Mouse (Mus musculus): ENCODE data around the gene 9130230L23Rik. TPM values are rescaled to one million over a fixed set of nuclear protein-coding genes. Genes with fewer than 3 reads are reported as not detected.

9130230L23Rik gene
- polyA plus RNA-seq, 1 experiment from 2014 or later: 0.56 TPM

DNA sequence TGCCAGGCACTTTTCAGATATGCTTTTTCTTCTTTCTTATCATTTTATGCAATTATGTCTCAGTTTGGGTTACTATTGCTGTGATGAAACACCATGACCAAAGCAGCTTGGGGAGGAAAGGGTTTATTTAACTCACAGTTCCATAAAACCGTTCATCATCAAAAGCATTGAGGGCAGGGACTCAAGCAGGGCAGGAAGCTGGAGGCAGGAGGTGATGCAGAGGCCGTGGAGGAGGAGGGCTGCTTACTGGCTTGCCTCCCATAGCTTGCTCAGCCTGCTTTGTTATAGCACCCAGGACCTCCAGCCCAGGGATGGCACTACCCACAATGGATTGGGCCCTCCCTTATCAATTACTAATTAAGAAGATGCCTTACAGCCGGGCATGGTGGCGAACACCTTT is 62.9 kb downstream of the 9130230L23Rik start:
- H3K27ac ChIP-seq (ENCODE audit: low read length): no peak overlapping the region
- H3K4me2 ChIP-seq (replicated peaks; ENCODE audit: low read depth, low read length): no peak overlapping the region
- H3K4me3 ChIP-seq (ENCODE audit: low read length): no peak overlapping the region
- H3K9ac ChIP-seq (replicated peaks; ENCODE audit: low read length): no peak overlapping the region
- no peaks in the 10 kb centered on the region for H3K4me1 ChIP-seq (ENCODE audit: insufficient read depth, low read length)
- H3K36me3 ChIP-seq (ENCODE audit: insufficient read depth, low read length): no peaks in the 10 kb centered on the region
- WGBS: 48% methylated on average over 4 of the region's 4 CpGs
- no peaks in the 10 kb centered on the region for H3K27me3 ChIP-seq (ENCODE audit: insufficient read depth, low read length)
- H3K9me3 ChIP-seq (ENCODE audit: low read length): peaks cover 7% of the 10 kb centered on the region; the same call in 1 of the 2 replicates
- ATAC-seq (ENCODE audit: low FRiP score, low TSS enrichment): no peak

DNA sequence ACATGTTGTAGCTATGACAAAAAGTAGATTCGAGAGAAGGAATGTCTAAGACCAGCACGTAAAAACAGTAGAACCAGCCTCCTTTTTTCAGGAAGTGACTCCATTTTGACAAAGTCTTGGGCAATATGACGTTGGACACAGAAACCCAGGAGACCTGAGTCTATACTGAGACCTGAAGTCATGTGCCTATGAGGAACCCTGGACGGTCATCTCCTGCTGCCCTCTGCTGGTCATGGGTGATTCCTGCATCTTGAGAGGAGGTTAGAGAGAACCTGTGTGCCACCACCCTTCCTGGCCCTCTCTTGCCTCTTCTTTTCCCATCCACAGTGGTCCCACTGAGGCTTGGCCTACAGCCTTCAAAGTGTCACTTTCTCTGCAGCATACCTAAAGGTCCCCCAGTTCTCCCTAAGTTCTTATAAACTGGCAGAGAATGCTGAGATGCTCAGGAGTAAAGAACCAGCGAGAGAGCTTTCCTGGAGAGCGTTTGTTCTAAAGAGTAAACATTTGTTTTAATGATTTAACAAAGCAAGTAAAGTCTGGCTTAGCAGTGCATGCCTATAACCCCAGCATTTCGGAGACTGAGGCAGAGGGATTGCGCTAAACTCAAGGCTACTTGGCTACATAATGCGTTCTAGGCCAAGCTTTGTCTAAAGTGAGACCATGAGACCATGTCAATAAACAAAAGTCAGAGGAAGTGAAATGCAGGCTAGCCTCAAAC is 65.9 kb downstream of the 9130230L23Rik start:
- Histone ChIP-seq H3K4me1 (ENCODE audit: insufficient read depth, low read length) (no peaks in the 10 kb centered on the region), H3K4me3 (ENCODE audit: low read length) (no peak overlapping the region), H3K27me3 (ENCODE audit: insufficient read depth, low read length) (no peaks in the 10 kb centered on the region), H3K36me3 (ENCODE audit: insufficient read depth, low read length) (no peaks in the 10 kb centered on the region), H3K9me3 (ENCODE audit: low read length) (no peaks in the 10 kb centered on the region), H3K9ac (replicated peaks; ENCODE audit: low read length) (no peak overlapping the region), H3K27ac (ENCODE audit: low read length) (no peak overlapping the region), H3K4me2 (replicated peaks; ENCODE audit: low read depth, low read length) (no peak overlapping the region)
- ATAC-seq (ENCODE audit: low FRiP score, low TSS enrichment): peak; percentile 89
- WGBS: 63% methylated on average over 9 of the region's 9 CpGs

DNA sequence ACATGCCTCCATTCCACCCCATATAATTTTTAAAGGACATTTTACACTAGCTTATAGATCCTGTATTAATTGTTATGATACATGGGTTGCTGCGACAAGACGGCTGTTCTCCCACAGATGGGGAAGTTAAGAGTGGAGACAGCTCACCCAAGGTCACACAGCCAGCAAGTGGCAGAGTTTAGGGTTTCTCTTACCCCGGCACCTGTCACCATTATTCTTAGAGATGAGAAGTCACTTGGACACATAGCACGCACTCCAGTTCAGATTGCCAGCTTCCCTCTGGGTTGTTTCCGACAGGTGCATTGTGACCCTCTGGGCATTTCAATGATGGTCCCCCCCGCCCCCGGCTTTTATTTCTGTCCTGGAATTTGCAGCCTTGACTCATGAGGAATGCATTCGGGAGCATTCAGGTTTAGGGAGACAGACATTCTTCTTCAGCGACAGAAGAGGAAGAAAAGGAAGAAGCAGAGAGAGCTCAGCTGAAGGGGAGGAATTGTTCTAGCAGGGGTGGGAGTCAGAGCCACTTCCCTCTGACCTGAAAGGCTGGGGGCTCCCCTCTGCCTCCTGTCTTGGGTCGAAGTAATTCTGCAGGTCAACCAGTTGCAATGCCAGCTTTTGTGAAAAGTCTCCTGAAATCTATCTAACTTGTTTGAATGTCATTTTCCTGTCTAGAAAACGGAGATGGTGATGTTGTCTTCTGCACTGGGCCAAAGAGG is 66.9 kb downstream of the 9130230L23Rik start:
- ATAC-seq (ENCODE audit: low FRiP score, low TSS enrichment): no peak
- Histone ChIP-seq H3K9me3 (ENCODE audit: low read length) (no peaks in the 10 kb centered on the region), H3K4me3 (ENCODE audit: low read length) (no peak overlapping the region), H3K27ac (ENCODE audit: low read length) (no peak overlapping the region), H3K27me3 (ENCODE audit: insufficient read depth, low read length) (no peaks in the 10 kb centered on the region), H3K4me1 (ENCODE audit: insufficient read depth, low read length) (no peaks in the 10 kb centered on the region), H3K36me3 (ENCODE audit: insufficient read depth, low read length) (no peaks in the 10 kb centered on the region), H3K4me2 (replicated peaks; ENCODE audit: low read depth, low read length) (no peak overlapping the region), H3K9ac (replicated peaks; ENCODE audit: low read length) (no peak overlapping the region)
- WGBS: 45% methylated on average over 11 of the region's 11 CpGs

DNA sequence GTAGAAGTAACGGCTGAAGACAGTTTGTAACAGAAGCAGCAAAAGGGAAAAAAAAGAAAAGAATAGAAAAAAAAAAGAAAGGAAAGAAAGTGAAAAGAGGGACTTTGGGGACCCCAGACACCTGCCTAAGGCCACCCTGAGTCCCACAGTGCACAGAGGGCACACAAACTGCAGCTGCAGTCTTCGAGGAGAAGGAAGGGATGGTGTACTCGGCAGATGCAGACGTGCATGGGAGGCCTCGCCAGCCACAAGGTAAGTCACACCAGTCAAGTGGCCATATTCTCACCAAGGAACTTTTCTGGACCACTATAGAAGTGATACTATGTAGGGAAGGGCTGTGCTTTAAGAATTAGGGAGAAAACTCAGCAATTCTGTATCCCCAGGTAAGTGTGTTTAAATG is 69.3 kb downstream of the 9130230L23Rik start, which contains the start of gene Chrna9:
TSS of gene Chrna9 (plus strand) at position 139 of the 400 bp plus-strand sequence.
- Histone ChIP-seq H3K27ac (ENCODE audit: low read length) (no peak within 1 kb of the TSS), H3K4me1 (ENCODE audit: insufficient read depth, low read length) (no peaks in the 10 kb centered on the region), H3K4me3 (ENCODE audit: low read length) (no peak within 1 kb of the TSS), H3K27me3 (ENCODE audit: insufficient read depth, low read length) (no peaks in the 10 kb centered on the region), H3K36me3 (ENCODE audit: insufficient read depth, low read length) (no peaks in the 10 kb centered on the region), H3K4me2 (replicated peaks; ENCODE audit: low read depth, low read length) (no peak within 1 kb of the TSS), H3K9me3 (ENCODE audit: low read length) (no peaks in the 10 kb centered on the region), H3K9ac (replicated peaks; ENCODE audit: low read length) (no peak within 1 kb of the TSS)
- no peak for ATAC-seq (ENCODE audit: low FRiP score, low TSS enrichment)
- 83% methylated on average over 5 of the region's 5 CpGs for WGBS

DNA sequence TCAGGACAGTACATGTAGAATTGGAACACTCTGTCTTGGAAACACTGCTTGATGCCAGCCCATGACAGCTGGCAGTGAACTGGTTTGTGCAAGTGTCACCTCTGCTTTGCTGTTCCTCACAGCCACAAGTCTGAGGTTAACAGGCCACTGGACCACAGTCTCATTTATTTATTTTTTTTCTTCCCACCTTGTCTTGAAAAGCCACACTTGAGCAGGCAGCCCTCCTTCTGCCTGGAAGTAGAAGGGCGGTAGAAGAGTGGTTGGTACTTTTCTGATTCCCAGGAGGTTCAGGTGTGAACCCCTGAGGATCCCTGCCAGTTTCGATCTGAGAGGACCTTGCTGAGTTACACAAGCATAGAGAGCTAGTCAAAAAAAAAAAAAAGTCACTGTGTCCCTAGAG is 70.3 kb downstream of the 9130230L23Rik start:
- no peak for ATAC-seq (ENCODE audit: low FRiP score, low TSS enrichment)
- Histone ChIP-seq H3K27ac (ENCODE audit: low read length) (no peak overlapping the region), H3K4me3 (ENCODE audit: low read length) (no peak overlapping the region), H3K27me3 (ENCODE audit: insufficient read depth, low read length) (no peaks in the 10 kb centered on the region), H3K9me3 (ENCODE audit: low read length) (no peaks in the 10 kb centered on the region), H3K4me1 (ENCODE audit: insufficient read depth, low read length) (no peaks in the 10 kb centered on the region), H3K4me2 (replicated peaks; ENCODE audit: low read depth, low read length) (no peak overlapping the region), H3K9ac (replicated peaks; ENCODE audit: low read length) (no peak overlapping the region), H3K36me3 (ENCODE audit: insufficient read depth, low read length) (no peaks in the 10 kb centered on the region)
- 79% methylated on average over 2 of the region's 2 CpGs for WGBS

DNA sequence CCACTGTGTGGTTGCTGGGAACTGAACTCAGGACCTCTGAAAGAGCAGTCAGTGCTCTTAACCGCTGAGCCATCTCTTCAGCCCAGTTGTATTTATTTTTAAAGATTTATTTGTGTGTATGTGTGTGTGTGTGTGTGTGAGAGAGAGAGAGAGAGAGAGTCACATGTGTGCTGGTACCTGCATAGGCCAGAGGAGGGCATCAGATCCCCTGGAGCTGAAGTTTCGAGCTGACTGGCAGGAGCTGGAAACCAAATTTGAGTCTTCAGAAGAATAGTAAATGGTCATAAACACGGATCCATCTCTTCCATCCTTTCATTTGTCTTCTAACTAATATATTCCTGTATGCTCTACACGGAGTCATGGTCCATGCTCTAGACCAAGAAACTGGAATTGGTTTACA is 70.8 kb downstream of the 9130230L23Rik start:
- Histone ChIP-seq H3K27me3 (ENCODE audit: insufficient read depth, low read length) (no peaks in the 10 kb centered on the region), H3K9me3 (ENCODE audit: low read length) (no peaks in the 10 kb centered on the region), H3K27ac (ENCODE audit: low read length) (no peak overlapping the region), H3K9ac (replicated peaks; ENCODE audit: low read length) (no peak overlapping the region), H3K36me3 (ENCODE audit: insufficient read depth, low read length) (no peaks in the 10 kb centered on the region), H3K4me2 (replicated peaks; ENCODE audit: low read depth, low read length) (no peak overlapping the region), H3K4me3 (ENCODE audit: low read length) (no peak overlapping the region), H3K4me1 (ENCODE audit: insufficient read depth, low read length) (no peaks in the 10 kb centered on the region)
- 93% methylated on average over 4 of the region's 4 CpGs for WGBS
- ATAC-seq (ENCODE audit: low FRiP score, low TSS enrichment): no peak

DNA sequence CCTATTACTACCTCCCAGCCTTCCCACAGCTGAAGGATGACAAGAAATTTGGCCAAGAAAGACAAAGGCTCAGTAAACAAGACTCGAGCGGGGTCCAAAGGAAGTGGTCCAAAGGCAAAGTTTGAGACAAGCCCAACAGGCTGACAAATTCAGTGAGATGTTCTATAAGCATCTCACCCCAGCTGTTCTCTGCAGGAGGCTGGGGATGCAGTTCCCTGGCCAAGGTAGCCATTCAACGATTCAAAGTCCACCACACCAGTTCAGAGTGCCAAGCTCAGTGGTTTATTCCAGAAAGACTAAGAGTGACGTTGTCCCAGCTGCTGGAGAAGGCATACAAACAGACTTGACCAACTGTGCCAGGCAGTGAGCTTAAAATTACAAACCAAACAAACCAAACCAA is 73.9 kb downstream of the 9130230L23Rik start:
- H3K36me3 ChIP-seq (ENCODE audit: insufficient read depth, low read length): no peaks in the 10 kb centered on the region
- no peak for ATAC-seq (ENCODE audit: low FRiP score, low TSS enrichment)
- H3K27ac ChIP-seq (ENCODE audit: low read length): no peak overlapping the region
- no peaks in the 10 kb centered on the region for H3K9me3 ChIP-seq (ENCODE audit: low read length)
- 75% methylated on average over 4 of the region's 4 CpGs for WGBS
- H3K4me3 ChIP-seq (ENCODE audit: low read length): no peak overlapping the region
- no peaks in the 10 kb centered on the region for H3K4me1 ChIP-seq (ENCODE audit: insufficient read depth, low read length)
- H3K27me3 ChIP-seq (ENCODE audit: insufficient read depth, low read length): no peaks in the 10 kb centered on the region
- no peak overlapping the region for H3K4me2 ChIP-seq (replicated peaks; ENCODE audit: low read depth, low read length)
- no peak overlapping the region for H3K9ac ChIP-seq (replicated peaks; ENCODE audit: low read length)

Small RNA genes within 50 kb of the gene (microRNA-seq; reads per million reads assigned to microRNA genes)
- not detected for gene Gm25952

Other genes with a start within 250 kb of the 9130230L23Rik start
- 18.8 and 24.3 TPM in 2 replicates for gene N4bp2, start 240.8 kb downstream of the 9130230L23Rik start, polyA plus RNA-seq (2015; fragmentation: Nextera tagmentation; extraction: Ambion mirVana)
- 0.80 and 0.84 TPM in 2 replicates for gene Rhoh, start 143.1 kb downstream of the 9130230L23Rik start, polyA plus RNA-seq (2015; fragmentation: Nextera tagmentation; extraction: Ambion mirVana)
- 0.30 and 0.31 TPM in 2 replicates for gene Chrna9, start 69.4 kb downstream of the 9130230L23Rik start, polyA plus RNA-seq (2015; fragmentation: Nextera tagmentation; extraction: Ambion mirVana)
- 75.0 and 85.6 TPM in 2 replicates for gene Rbm47, start 168.8 kb upstream of the 9130230L23Rik start, polyA plus RNA-seq (2015; fragmentation: Nextera tagmentation; extraction: Ambion mirVana)

All from kidney, embryonic 16.5 days (tissue).